Mouse (Mus musculus) layer of hippocampus, adult 18-20 months (tissue): ENCODE results near the gene Ric1. TPM values are rescaled to one million over a fixed set of nuclear protein-coding genes. Genes with fewer than 3 reads are reported as not detected.
A peak's percentile ranks its signal among the peaks of the same experiment; 100 is the strongest.
"Not testable (repeated sequence)": the region's sequence is repeated elsewhere in the genome, so short reads cannot be mapped to it uniquely, and the experiment has no call there.

Experiments
- DNase-seq, 2 experiments: peaks; one replicate each; pipeline ENCODE4 v3.0.0; 2022; ENCODE audit warnings: low spot score in 2 of 2
- total RNA-seq, 2 experiments: library from RNA; stranded (reverse); gene quantifications; 2 replicates each; pipeline ENCODE4 v1.2.3; 2021

Ric1 gene
- total RNA-seq, 2 experiments from 2014 or later = 41.8 to 42.0 TPM

GRCm38 (mm10) chr19:29524614-29525013, 2.5 kb downstream of the Ric1 start:
- DNase-seq = no peak

GRCm38 (mm10) chr19:29525588-29525987, 3.5 kb downstream of the Ric1 start:
- not testable (repeated sequence) for DNase-seq

- no peak for DNase-seq
These were observed 4.8 kb downstream of the Ric1 start for GRCm38 (mm10) chr19:29526837-29527236.

- DNase-seq = no peak
These were observed 5.2 kb downstream of the Ric1 start for GRCm38 (mm10) chr19:29527299-29527698.

- no peak for DNase-seq
These were observed 6.5 kb downstream of the Ric1 start for GRCm38 (mm10) chr19:29528568-29528967.

GRCm38 (mm10) chr19:29534030-29534429, 11.9 kb downstream of the Ric1 start:
- no peak for DNase-seq

GRCm38 (mm10) chr19:29542256-29542970, 20.3 kb downstream of the Ric1 start:
- peak in 1 of 2 experiments; percentile 64 for DNase-seq

GRCm38 (mm10) chr19:29544026-29544425, 21.9 kb downstream of the Ric1 start:
- no peak for DNase-seq

- DNase-seq = no peak
These were observed 28.5 kb downstream of the Ric1 start for GRCm38 (mm10) chr19:29550618-29551017.

GRCm38 (mm10) chr19:29551128-29551527, 29.0 kb downstream of the Ric1 start:
- DNase-seq = no peak

- DNase-seq = not testable (repeated sequence)
These were observed 29.9 kb downstream of the Ric1 start for GRCm38 (mm10) chr19:29551980-29552379.

- DNase-seq = not testable (repeated sequence)
These were observed 35.2 kb downstream of the Ric1 start for GRCm38 (mm10) chr19:29557171-29557845.

- DNase-seq = no peak
These were observed 40.1 kb downstream of the Ric1 start for GRCm38 (mm10) chr19:29562166-29562565.

- DNase-seq = no peak
These were observed 40.5 kb downstream of the Ric1 start for GRCm38 (mm10) chr19:29562603-29563002.

GRCm38 (mm10) chr19:29563258-29563779, 41.2 kb downstream of the Ric1 start:
- peak; percentile 29 to 80 for DNase-seq

- no peak for DNase-seq
These were observed 44.4 kb downstream of the Ric1 start for GRCm38 (mm10) chr19:29566512-29566911.

GRCm38 (mm10) chr19:29582439-29582838, 60.4 kb downstream of the Ric1 start:
- DNase-seq = no peak

- DNase-seq = no peak
These were observed 61.7 kb downstream of the Ric1 start for GRCm38 (mm10) chr19:29583734-29584133.

GRCm38 (mm10) chr19:29593783-29594182, 71.7 kb downstream of the Ric1 start:
- DNase-seq = not testable (repeated sequence)

GRCm38 (mm10) chr19:29596276-29596675, 74.2 kb downstream of the Ric1 start:
- DNase-seq = no peak

- DNase-seq = no peak
These were observed 74.9 kb downstream of the Ric1 start for GRCm38 (mm10) chr19:29596985-29597384.

- no peak for DNase-seq
These were observed 76.9 kb downstream of the Ric1 start for GRCm38 (mm10) chr19:29598981-29599380.
